Mouse (Mus musculus): Measurements from ENCODE around the gene F830045P16Rik.
"Not testable (repeated sequence)": the region's sequence is repeated elsewhere in the genome, so short reads cannot be mapped to it uniquely, and the experiment has no call there.

F830045P16Rik gene

GRCm38 (mm10) chr2:129544919-129545318, 8.5 kb upstream of the F830045P16Rik start:
- no peak for DNase-seq (ENCODE audit: low spot score in 2 of 2)

GRCm38 (mm10) chr2:129544448-129544847, 8.0 kb upstream of the F830045P16Rik start:
- no peak for DNase-seq (ENCODE audit: low spot score in 2 of 2)

GRCm38 (mm10) chr2:129540036-129540435, 3.6 kb upstream of the F830045P16Rik start:
- no peak for DNase-seq (ENCODE audit: low spot score in 2 of 2)

DNA sequence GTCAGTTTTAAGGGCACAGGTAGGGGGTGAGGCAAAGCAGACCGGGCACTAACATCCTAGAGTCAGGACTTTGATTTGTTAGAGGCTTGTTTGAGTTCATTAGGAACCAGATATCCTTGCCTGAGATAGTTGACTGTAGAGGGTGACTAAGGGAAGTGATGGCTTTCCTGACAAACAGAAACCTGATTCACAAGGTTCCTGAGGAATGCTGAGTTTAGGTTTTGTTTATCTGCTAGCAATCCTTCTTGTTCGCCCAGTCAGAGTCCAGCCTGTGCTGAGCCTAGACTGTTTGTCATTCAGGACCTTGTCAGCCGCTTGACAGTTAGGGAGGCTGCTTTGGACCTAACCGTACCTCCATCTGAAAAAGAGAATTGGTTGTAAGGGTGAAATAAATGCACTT, 2.8 kb upstream of the F830045P16Rik start:
- DNase-seq (ENCODE audit: low spot score in 2 of 2), result no peak

DNA sequence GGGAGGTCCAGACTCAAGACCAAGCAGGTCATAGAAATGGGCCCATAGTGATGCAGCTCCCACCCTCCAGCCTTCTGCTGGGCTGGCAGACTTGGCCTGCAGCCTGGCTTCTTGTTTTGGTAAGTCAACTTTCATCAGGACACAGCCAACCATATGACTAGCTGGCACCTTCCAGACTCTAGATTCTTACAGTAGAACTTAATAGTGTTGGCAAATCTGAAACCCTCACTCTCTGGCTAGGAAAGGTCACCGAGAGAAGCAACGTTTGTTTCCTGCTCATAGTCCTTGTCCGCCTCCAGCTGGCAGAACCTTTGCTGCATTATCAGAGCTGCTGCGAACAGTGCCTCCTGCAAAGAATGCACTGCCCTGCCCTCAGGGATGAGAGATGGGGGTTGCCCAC, 1.5 kb upstream of the F830045P16Rik start:
- no peak for DNase-seq (ENCODE audit: low spot score in 2 of 2)

- DNase-seq (ENCODE audit: low spot score in 2 of 2), result no peak
These were observed 958 bp upstream of the F830045P16Rik start for GRCm38 (mm10) chr2:129537360-129537759.

DNA sequence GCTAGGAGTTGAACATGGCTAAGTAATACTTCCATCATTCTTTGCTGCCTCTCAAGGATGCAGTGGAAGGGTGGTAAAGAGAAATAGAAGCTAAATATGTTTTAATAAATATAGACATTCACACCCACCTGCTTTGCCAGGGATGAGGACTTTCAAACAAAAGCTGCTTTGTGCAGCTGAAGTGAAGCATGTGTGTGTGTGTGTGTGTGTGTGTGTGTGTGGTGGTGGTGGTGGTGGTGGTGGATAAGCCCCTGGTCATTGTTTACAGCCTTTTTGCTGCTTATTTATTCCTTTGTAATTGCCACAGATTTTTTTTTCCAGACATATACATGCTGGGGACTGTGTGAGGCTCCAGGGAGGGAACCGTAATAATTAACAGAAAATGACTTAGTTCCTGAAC, 524 bp upstream of the F830045P16Rik start:
- DNase-seq (ENCODE audit: low spot score in 2 of 2), result no peak

DNA sequence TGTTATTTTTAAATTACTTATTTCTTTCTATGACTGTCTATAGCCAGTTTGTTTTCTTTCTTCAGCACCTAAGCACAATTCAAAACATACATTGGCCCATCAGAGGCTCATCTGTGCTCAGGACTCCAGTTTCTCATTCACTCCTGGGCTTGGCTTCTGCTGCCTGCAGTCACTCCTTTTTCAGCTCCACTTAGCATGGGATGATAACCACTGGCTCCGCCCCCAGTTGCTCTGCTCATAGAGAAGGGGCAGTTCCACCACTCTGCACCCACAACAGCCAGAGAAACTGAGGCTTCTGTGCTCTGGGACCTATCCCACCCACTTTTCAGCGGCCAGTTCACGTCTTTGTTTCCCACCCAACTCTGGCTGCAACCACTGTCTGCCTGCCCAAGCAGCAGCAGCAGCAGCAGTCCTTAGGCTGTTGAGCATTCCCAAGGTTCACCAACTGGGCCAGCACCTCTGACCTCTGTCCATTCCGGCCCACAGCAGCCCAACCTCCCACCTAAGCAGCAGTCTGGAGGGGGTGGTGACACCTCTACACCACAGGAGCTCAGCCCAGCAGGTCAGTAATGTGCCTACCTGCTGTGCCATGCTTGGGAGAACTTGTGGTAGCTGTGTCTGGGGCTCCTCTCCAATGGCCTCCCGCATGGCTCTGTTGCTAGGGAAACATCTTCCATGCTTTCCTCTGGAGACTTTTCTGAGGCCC, 1.4 kb downstream of the F830045P16Rik start:
- no peak for DNase-seq (ENCODE audit: low spot score in 2 of 2)

- DNase-seq (ENCODE audit: low spot score in 2 of 2), result no peak
These were observed 4.5 kb downstream of the F830045P16Rik start for GRCm38 (mm10) chr2:129531890-129532289.

DNA sequence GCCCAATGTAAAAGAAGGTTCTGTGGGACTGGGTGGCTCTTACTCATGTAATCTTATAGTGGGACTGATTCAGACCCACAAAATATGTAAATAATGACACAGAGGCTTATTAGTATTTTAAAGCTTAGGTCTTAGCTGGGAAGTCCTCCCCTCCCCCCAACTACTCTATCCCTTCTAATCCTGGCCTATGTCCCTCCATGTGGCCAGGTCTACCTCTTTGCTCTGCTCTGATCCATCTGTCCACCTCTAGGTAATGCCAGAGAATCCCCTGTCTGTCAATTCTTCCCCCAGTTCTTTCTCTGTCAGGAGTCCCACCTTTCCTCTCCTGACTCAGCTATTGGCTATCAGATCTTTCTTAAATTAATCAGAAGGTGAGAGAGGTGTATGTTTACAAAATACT, 5.3 kb downstream of the F830045P16Rik start:
- DNase-seq (ENCODE audit: low spot score in 2 of 2), result no peak

- no peak for DNase-seq (ENCODE audit: low spot score in 2 of 2)
These were observed 6.8 kb downstream of the F830045P16Rik start for GRCm38 (mm10) chr2:129529297-129530209.

GRCm38 (mm10) chr2:129527916-129528315, 8.5 kb downstream of the F830045P16Rik start:
- DNase-seq (ENCODE audit: low spot score in 2 of 2), result peak in 1 of 2 experiments; percentile 0

- no peak for DNase-seq (ENCODE audit: low spot score in 2 of 2)
These were observed 10.1 kb downstream of the F830045P16Rik start for GRCm38 (mm10) chr2:129526322-129526721.

- DNase-seq (ENCODE audit: low spot score in 2 of 2), result no peak
These were observed 10.8 kb downstream of the F830045P16Rik start for GRCm38 (mm10) chr2:129525644-129526043.

DNA sequence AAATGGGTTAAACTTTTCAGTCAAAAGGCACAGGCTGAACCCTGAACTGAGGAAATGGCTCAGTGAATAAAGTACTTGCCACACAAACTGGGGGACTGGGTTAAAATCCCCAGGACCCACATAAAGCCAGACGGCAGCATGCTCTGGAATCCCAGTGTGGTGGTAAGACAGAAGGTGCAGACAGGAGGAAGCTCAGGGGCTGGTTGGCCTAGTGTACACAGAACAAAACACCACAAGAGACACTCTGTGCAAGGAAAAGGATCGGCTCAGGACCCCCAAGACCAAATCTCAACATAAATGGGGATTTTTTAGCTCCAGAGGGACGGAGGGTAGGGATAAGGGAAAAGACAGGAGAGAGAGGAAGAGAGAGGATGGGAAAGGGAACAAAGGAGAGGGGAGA, 17.9 kb downstream of the F830045P16Rik start:
- DNase-seq (ENCODE audit: low spot score in 2 of 2), result no peak

DNA sequence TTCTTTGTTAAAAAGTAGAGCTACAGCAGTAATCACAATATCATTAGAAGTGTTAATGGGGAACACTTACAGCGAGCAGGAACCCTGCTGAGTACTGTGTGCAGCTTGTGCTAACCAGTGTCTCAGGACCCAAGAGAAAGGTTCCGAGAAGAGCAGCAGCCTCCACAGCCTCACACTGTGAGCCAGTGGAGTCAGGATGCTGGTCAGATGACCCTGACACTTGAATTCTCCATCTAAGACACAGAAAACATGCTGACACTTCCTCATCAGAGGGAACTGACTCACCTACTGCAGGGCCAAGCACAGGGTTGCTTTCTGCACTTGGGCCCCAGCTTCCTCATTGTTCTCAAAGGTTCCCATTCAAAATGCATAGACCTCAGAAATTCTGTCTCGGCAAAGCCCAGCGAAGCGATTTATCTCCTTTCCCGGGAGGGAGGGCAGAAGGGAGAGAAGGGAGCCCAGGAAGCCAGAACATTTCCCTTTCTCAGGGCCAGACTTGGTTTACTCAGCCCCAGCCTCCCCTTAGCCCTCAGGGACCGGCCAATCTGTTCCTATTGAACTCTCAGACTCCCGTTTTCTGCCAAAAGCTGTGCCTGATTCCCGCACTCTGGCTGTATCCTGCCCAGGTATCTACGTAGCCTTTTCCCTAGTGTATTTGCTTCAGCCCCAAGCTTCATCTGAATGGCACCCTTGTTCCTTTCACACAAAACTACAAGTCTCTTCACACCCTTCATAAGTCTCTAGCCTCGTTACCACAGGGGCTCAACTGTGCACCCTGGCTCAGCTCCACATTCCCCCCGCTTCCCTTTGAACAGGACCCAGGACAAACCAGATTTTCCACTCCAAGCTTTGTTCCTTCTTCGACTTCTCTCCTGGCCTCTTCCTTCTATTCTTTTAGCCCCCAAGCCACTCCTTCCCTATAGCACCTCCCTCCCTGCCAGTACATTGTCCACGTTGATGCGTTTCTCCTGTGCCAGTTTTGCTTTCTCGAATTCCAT, 21.2 kb downstream of the F830045P16Rik start:
- DNase-seq (ENCODE audit: low spot score in 2 of 2), result peak in 1 of 2 experiments; percentile 30

DNA sequence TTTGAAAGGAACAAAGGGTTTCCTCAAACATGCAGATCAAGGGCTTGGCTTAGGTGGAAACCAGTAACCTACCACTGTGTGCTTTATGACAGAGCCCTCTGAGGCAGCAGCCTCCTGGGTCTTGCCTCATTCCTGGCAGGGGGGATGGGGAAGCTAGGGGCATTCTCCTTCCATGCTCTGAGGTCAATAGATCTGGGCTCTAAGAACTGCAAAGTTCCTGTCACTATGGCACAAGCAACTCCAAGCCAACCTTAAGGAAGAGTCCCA, 22.1 kb downstream of the F830045P16Rik start:
- no peak for DNase-seq (ENCODE audit: low spot score in 2 of 2)

GRCm38 (mm10) chr2:129513546-129514400, 22.6 kb downstream of the F830045P16Rik start:
- DNase-seq (ENCODE audit: low spot score in 2 of 2), result no peak

DNA sequence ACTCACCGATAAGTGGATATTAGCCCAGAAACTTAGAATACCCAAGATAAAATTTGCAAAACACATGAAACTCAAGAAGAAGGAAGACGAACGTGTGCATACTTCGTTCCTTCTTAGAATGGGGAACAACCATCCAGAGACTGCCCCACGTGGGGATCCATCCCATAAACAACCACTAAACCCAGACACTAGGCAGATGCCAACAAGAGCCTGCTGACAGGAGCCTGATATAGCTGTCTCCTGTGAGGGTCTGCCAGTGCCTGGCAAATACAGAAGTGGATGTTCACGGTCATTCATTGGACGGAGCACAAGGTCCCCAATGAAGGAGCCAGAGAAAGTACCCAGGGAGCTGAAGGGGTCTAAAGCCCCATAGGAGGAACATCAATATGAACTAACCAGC, 24.3 kb downstream of the F830045P16Rik start:
- DNase-seq (ENCODE audit: low spot score in 2 of 2), result not testable (repeated sequence)

DNA sequence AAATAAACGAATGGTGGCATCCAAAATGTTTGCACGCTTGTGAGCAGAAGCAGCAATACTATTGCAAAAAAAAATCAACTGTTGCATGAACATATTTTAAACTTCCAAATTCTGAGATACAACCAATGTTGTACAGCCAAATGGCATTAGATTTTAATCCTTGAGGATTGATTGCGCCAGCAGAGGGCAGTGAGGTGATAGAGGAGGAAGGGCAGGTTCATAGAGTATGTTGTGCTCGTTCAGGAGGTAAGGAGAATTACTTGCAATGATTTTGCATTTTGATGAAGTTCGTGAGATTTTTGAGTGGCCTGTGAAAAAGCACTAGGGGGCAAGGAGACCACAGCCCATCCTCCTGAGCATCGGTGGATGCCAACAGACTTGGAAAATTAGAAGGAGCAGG, 33.8 kb downstream of the F830045P16Rik start:
- peak in 1 of 2 experiments; percentile 29 for DNase-seq (ENCODE audit: low spot score in 2 of 2)
